Mouse (Mus musculus): ENCODE data around the gene Sept11.
A peak's percentile ranks its signal among the peaks of the same experiment; 100 is the strongest.

Sept11 gene

GRCm38 (mm10) chr5:93174675-93175074, 81.4 kb downstream of the Sept11 start:
- DNase-seq (ENCODE audit: low spot score) = no peak

DNA sequence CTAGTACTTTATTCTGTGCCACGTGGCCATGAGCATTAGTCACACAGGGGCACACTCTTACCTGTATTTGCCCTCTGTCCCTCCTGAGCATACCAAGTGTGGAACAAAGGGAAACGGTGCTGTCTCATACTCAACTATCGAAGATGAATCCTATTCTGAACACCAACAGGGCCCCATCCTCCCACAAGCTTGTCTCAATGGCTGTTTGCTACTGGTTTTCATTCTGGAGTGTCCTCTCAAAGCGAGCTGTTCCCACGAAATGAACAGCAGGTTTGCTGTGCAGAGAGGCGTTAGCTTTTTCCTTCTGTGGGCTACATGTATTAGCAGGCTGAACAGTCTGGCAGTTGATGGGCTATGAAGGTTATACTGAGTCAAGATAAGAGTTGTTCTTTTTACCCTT, 85.4 kb downstream of the Sept11 start:
- DNase-seq (ENCODE audit: low spot score) = no peak

DNA sequence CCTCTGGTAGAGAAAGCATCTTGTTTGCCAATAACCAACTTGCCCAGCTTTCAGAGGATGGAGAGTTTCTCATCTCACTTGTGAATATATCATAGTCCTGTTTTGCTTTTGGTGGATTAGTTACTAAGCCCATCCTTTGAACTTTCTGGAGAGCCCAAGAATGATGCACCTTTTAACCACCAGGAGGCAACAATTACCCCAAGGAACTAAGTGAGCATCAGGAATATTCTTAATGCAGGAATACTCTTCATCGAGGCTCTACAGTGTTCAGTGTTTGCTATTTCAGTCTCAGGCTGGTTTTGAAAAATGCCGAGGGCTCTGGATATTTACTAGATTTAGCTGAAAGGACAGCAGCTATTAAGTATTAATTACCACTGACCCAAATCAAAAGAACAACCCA, 87.0 kb downstream of the Sept11 start:
- no peak for DNase-seq (ENCODE audit: low spot score)

DNA sequence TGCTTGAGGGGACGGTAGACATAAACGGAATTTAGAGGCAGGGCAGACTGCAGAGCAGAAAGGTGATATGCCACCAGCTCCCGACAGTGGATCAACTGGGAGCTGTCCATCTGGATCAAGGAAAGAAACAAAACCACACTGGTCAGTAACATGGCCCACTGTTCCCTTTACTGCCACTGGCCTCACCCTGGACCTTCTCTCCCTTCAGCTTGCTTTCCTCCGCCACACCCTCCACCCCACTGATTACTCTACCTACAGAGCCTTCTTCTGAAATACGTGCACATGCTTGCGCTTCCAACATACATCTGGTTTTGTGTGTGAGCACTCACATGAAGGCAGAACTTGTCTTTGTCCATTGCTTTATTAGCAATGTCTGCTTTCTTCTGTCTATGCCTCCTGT, 90.1 kb downstream of the Sept11 start:
- no peak for DNase-seq (ENCODE audit: low spot score)

- DNase-seq (ENCODE audit: low spot score) = no peak
These were observed 91.3 kb downstream of the Sept11 start for GRCm38 (mm10) chr5:93184548-93184947.

DNA sequence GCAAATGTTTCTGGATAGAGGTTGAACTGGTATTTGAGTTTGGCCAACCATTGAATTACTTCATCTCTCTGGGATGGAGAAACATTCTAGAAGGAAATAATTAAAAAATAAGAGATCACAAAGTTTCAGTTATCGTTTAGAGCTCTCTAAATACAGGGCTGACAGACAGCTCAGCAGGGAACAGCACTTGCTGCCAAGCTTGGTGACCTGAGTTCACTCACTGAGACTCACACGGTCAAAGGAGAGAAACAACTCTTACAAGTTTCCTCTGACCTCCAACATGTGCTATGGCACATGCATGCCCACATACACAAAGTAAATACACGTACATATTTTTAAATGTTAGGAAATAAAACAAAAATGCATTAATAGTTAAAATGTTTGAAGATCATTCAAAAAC, 96.4 kb downstream of the Sept11 start:
- no peak for DNase-seq (ENCODE audit: low spot score)

GRCm38 (mm10) chr5:93190428-93190827, 97.2 kb downstream of the Sept11 start:
- DNase-seq (ENCODE audit: low spot score) = no peak

DNA sequence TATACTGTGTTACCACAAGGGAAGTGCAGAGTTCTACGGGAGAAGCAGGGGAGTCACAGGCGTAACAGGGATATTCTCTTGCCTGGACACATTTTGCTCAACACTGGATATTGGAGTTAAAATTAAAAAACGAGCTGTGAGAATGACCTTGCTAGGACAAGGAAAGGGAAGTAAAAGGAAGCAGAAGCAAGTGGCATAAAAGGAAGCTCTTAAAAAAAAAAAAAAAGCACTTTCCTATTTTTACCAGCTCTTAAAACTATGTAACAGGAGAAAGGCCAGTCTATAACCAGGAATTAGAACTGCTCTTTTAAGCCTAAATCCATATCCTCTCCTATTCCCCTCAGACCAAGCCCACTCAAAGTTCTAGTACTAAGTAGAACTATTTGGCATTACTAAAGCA, 105.0 kb downstream of the Sept11 start:
- no peak for DNase-seq (ENCODE audit: low spot score)

DNA sequence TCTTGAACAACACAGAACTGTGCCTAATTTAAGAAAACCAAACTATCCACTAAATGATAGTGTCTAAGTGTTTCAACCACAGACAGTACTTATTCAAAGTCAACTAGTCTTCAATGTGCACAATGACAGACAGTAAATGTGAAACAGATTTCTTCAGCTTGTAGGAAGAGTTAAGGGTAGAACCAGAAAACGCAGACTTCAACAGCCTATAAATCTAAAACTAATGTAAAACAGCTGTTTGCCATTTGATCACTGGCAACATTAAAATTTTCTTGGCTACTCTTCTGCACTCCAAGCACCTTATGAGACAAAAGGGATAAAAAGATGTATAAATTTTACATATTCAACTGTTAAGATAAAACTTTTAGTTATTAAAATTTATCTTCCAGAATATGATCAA, 107.9 kb downstream of the Sept11 start:
- no peak for DNase-seq (ENCODE audit: low spot score)

DNA sequence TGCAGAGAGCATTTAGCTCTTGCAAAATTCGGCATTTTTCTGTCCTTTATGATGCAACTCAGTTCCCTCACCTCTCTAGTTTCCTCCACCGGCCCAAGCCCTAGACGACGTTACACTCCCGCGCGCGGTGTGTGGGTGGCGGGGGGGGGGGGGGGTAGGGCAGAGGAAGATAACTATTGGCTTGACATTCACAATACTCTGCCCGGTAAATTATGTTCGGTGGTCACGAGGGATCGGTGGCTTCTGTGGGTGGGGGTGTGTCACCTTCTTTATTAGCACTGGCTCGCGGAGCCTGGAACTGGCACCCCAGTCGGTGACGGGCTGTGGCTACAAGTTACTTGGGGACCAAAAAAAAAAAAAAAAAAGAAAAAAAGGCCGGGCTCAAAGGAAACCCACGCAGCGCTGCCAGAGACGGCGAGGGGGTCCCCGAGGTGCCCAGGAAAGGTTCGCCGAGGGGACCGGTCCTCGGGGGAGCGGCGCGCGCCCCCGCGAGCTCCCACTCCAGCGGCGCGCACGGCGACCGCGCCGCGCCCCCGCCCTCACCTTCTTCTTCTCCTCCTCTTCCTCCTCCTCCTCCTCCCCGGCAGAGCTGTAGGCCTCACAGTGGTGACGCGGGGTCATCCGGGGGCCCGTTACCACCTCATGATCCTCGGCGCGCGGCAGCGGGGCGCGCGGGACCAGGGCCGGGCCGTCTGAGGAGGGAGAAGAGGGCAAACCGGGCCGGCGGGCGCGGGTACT, 112.3 kb downstream of the Sept11 start:
- peak; percentile 30 for DNase-seq (ENCODE audit: low spot score)

DNA sequence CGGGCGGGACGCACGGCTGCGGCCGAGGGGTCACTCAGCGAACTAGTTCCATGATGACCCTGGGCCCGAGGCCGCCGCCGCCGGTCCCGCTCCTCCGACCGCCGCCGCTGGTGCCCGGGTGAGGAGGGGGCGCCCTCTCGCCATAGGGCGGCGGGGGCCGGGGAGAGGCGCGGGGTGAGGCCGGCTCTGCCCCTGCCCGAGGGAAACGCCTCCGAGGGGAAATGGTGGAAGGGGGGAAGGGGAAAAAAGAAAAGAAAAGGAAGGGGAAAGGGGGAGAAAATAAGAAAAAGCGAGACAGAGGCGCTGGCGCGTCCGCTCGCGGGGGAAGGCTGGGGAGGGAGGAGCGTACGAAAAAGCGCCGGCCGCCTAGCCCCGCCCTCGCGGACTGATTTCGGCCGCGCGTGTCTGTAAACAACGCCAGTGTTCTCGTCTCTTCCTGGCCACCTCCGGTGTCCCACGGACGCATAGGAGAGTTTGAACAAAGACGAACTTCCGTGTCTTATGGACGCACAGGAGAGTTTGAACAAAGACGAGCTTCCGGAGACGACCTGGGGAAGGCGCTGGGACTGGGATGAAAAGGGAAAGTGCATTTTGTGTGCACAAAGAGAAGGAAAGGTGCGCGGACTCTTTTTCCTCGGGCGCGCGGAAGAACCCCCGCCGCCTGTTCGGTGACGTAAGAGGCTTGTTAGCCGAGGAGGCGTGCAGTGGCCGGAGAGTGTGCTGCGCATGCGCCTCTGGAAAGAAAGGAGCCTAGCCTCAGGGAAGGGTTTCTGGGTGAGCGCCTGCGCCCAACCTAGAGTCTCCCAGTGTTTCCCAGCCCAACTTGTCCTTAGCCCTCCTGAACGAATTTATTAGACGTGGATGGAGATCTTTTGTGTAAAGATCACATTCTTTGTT, 113.1 kb downstream of the Sept11 start, which contains the start of the genes Ccni and 2010109A12Rik:
TSS of gene Ccni (minus strand) at position 387 of the 897 bp plus-strand sequence.
TSS of gene 2010109A12Rik (plus strand) at position 410 of the 897 bp plus-strand sequence.
- DNase-seq (ENCODE audit: low spot score) = peak; percentile 95

DNA sequence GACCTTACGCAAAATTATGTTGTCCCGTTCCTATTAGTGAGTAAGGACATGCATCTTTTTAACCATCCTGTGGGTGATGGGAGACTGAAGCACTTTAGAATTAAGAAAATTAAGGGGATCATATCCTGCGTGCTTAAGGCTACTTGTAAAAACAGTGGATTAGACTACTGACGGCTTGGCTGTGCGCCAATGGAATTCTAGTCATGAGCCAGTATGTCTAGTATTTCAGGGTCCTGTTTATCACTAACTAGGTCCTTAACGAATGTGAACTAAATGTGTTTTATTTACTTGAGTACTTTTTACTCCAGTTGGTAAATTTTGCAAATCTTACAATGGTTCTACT, 113.7 kb downstream of the Sept11 start:
- peak; percentile 19 for DNase-seq (ENCODE audit: low spot score)

DNA sequence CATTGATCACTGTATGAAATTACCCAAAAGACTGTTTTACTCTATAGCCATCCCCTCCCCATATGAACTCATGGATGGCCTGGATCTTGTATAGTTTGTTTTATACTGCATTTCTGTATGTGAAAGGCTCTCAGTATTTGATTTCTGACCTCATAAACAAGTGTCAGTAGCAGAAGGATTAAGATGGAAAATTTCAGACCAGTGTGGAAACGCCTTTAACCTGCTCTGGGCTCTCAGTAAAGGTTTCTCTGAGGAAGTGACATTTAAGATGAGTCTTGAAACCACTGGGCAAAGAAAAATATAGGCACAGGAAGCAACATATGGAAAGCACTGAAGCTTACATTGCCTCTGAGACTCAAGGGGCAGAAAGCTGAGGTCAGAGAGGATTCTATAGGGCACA, 114.3 kb downstream of the Sept11 start:
- DNase-seq (ENCODE audit: low spot score) = no peak

DNA sequence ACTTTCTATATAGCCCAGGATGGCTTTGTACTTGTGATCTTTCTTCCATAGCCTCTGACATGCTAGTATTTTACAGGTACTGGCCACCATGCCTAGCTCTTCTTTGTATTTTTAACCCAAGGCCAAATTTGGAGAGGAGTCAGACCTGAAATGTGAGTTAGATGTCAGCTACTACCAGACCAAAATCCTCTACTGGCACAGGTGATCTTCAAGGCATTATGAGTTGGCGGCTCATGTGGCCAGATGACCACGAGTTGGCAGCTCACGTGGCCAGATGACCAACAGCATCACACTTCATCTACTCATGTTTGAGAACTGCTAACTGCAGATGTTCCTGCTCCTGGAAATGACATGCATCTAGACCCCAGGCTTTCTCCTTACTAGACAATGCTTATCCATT, 125.1 kb downstream of the Sept11 start:
- DNase-seq (ENCODE audit: low spot score) = no peak

DNA sequence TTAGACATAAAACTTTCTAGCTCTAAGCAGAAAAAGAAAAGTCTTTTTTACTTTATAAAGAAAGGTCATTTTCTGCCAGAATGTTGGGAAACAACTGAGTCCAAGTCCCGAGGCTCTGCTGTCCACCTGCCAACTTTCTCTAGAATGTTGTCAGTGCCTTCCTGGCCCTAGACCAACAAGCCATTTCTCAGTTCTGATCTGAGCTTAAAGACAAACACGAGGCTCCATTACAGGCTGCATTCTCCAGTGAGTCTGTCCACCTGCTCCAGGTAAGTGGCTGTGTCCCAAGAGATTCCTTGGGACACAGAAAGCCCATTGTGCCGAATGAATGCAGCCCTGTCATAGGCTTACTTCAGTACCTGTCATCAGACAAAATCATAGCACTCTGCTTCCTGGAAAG, 128.4 kb downstream of the Sept11 start:
- peak; percentile 31 for DNase-seq (ENCODE audit: low spot score)

- DNase-seq (ENCODE audit: low spot score) = no peak
These were observed 131.3 kb downstream of the Sept11 start for GRCm38 (mm10) chr5:93224549-93224948.
